Mouse (Mus musculus) kidney, postnatal 4 days (tissue): ENCODE measurements around the gene Tnfaip8l2.
"Not testable (repeated sequence)": the region's sequence is repeated elsewhere in the genome, so short reads cannot be mapped to it uniquely, and the experiment has no call there.

Experiments used
- DNase-seq, 2 experiments: peaks; one replicate each; pipeline ENCODE4 v3.0.0; 2021; ENCODE audit warnings: mixed read lengths in 2 of 2

The Tnfaip8l2 gene

GRCm38 (mm10) chr3:95110911-95111726, 31.0 kb downstream of the Tnfaip8l2 start, which contains the start of gene Vps72:
Gene Vps72 (plus strand): TSS chr3:95111022.
- peak; percentile 90 to 95 for DNase-seq

GRCm38 (mm10) chr3:95107898-95108297, 34.3 kb downstream of the Tnfaip8l2 start:
- DNase-seq: no peak

DNA sequence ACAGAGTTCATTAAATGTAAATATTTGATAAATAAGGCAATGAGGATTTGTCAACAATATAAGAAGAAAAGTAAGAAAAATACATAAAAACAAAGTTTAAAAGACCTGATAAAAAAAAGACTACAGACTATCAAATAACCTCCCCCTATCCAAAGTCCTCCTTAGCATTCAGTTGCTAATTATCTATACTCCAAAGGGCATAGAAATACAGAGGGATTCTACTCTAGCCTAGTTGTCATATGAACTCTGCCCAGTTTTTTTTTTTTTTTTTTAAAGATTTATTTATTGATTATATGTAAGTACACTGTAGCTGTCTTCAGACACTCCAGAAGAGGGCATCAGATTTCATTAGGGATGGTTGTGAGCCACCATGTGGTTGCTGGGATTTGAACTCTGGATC, 34.9 kb downstream of the Tnfaip8l2 start:
- DNase-seq: not testable (repeated sequence)

- peak; percentile 97 to 98 for DNase-seq
Observed at GRCm38 (mm10) chr3:95106338-95107117, 35.6 kb downstream of the Tnfaip8l2 start, which contains the start of gene Pip5k1a. Gene Pip5k1a (minus strand): TSS chr3:95106930.

- DNase-seq: no peak
Observed at GRCm38 (mm10) chr3:95105586-95106337, 36.4 kb downstream of the Tnfaip8l2 start.

- DNase-seq: no peak
Observed at GRCm38 (mm10) chr3:95105121-95105520, 37.0 kb downstream of the Tnfaip8l2 start.

DNA sequence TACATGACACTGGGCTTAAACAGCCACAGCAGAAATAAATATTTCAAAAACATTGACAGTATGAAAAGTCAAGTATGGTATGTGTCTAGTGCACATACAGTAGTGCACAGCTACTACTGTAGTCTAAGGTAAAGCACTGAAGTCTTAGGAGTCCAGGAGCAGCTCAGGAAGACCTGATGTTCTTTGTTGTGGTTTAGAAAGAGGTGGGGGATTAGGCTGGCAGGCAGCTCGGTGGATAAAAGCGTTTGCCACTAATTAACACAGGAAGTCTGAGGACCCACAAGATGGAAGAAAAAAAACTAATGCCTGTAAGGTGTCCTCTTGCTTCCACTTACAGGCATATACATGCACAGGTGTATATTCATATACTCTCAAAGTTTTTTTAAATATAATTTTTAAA, 41.3 kb downstream of the Tnfaip8l2 start:
- DNase-seq: no peak
